Mouse (Mus musculus): ENCODE results near the gene Supv3l1. TPM values are rescaled to one million over a fixed set of nuclear protein-coding genes. Genes with fewer than 3 reads are reported as not detected.
A peak's percentile ranks its signal among the peaks of the same experiment; 100 is the strongest.

Supv3l1 gene
- polyA plus RNA-seq, 1 experiment = 40.6 TPM

GRCm38 (mm10) chr10:62411431-62412410, 37.8 kb downstream of the Supv3l1 start:
- Histone ChIP-seq H3K4me1 (ENCODE audit: control insufficient read depth, insufficient read depth, low read length) (no peaks in the 10 kb centered on the region), H3K27ac (ENCODE audit: insufficient read depth, low read length) (no peak overlapping the region), H3K4me3 (ENCODE audit: low read depth, low read length) (no peak overlapping the region), H3K9me3 (replicated peaks; ENCODE audit: control insufficient read depth, insufficient read depth, low read length, poor library complexity, severe bottlenecking) (no peaks in the 10 kb centered on the region), H3K27me3 (ENCODE audit: control insufficient read depth, insufficient read depth, low read length, poor library complexity, severe bottlenecking) (no peaks in the 10 kb centered on the region), H3K36me3 (ENCODE audit: control insufficient read depth, insufficient read depth, low read length, poor library complexity, severe bottlenecking) (no peaks in the 10 kb centered on the region), H3K9ac (ENCODE audit: low read depth, poor library complexity, severe bottlenecking) (no peak overlapping the region)
- TF ChIP-seq POLR2A (IDR thresholded peaks at IDR 0.05; ENCODE audit: insufficient read depth, low read length) (no peak), EP300 (IDR thresholded peaks at IDR 0.05; ENCODE audit: insufficient read depth, low read depth, low read length) (no peak), CTCF (IDR thresholded peaks at IDR 0.05; ENCODE audit: low read depth, low read length) (no peak)

GRCm38 (mm10) chr10:62410943-62411342, 38.6 kb downstream of the Supv3l1 start:
- Histone ChIP-seq H3K4me1 (ENCODE audit: control insufficient read depth, insufficient read depth, low read length) (no peaks in the 10 kb centered on the region), H3K27ac (ENCODE audit: insufficient read depth, low read length) (no peak overlapping the region), H3K9ac (ENCODE audit: low read depth, poor library complexity, severe bottlenecking) (no peak overlapping the region), H3K4me3 (ENCODE audit: low read depth, low read length) (no peak overlapping the region), H3K9me3 (replicated peaks; ENCODE audit: control insufficient read depth, insufficient read depth, low read length, poor library complexity, severe bottlenecking) (no peaks in the 10 kb centered on the region), H3K27me3 (ENCODE audit: control insufficient read depth, insufficient read depth, low read length, poor library complexity, severe bottlenecking) (no peaks in the 10 kb centered on the region), H3K36me3 (ENCODE audit: control insufficient read depth, insufficient read depth, low read length, poor library complexity, severe bottlenecking) (no peaks in the 10 kb centered on the region)
- TF ChIP-seq CTCF (IDR thresholded peaks at IDR 0.05; ENCODE audit: low read depth, low read length) (peak; percentile 96), EP300 (IDR thresholded peaks at IDR 0.05; ENCODE audit: insufficient read depth, low read depth, low read length) (no peak)

- H3K36me3 ChIP-seq (ENCODE audit: control insufficient read depth, insufficient read depth, low read length, poor library complexity, severe bottlenecking) = no peaks in the 10 kb centered on the region
- TF ChIP-seq EP300 (IDR thresholded peaks at IDR 0.05; ENCODE audit: insufficient read depth, low read depth, low read length) (0 out of 2 replicates have a peak, but pooled peaks have one; percentile 5), CTCF (IDR thresholded peaks at IDR 0.05; ENCODE audit: low read depth, low read length) (no peak)
- no peak overlapping the region for H3K27ac ChIP-seq (ENCODE audit: insufficient read depth, low read length)
- peak overlapping the region; percentile 11; the same call in 1 of the 2 replicates for H3K4me3 ChIP-seq (ENCODE audit: low read depth, low read length)
- no peaks in the 10 kb centered on the region for H3K27me3 ChIP-seq (ENCODE audit: control insufficient read depth, insufficient read depth, low read length, poor library complexity, severe bottlenecking)
- no peaks in the 10 kb centered on the region for H3K9me3 ChIP-seq (replicated peaks; ENCODE audit: control insufficient read depth, insufficient read depth, low read length, poor library complexity, severe bottlenecking)
- no peak overlapping the region for H3K9ac ChIP-seq (ENCODE audit: low read depth, poor library complexity, severe bottlenecking)
- no peaks in the 10 kb centered on the region for H3K4me1 ChIP-seq (ENCODE audit: control insufficient read depth, insufficient read depth, low read length)
Measured at GRCm38 (mm10) chr10:62404901-62405300, 44.6 kb downstream of the Supv3l1 start.

- H3K4me1 ChIP-seq (ENCODE audit: control insufficient read depth, insufficient read depth, low read length) = no peaks in the 10 kb centered on the region
- TF ChIP-seq EP300 (IDR thresholded peaks at IDR 0.05; ENCODE audit: insufficient read depth, low read depth, low read length) = no peak
- no peak for TF ChIP-seq POLR2A (IDR thresholded peaks at IDR 0.05; ENCODE audit: insufficient read depth, low read length)
- no peak for TF ChIP-seq CTCF (IDR thresholded peaks at IDR 0.05; ENCODE audit: low read depth, low read length)
- no peaks in the 10 kb centered on the region for H3K36me3 ChIP-seq (ENCODE audit: control insufficient read depth, insufficient read depth, low read length, poor library complexity, severe bottlenecking)
Measured at GRCm38 (mm10) chr10:62401641-62402111, 47.9 kb downstream of the Supv3l1 start.

DNA sequence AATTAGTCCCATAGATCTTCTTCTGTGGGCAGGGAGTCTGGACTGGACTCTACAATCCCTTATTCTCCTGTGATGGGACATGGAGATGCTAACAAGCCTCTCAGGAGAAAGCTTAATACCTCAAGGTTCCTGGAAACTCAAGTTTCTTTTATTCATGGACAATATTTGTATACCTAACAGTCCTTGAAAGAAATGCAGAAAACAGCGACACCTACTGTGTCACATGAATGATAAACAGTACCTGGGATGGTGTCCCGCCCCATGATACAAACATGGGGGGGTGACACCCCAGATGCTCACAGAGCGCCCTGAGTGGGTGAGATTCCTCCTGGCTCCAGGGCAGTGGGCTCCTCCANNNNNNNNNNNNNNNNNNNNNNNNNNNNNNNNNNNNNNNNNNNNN, 66.5 kb downstream of the Supv3l1 start:
- Histone ChIP-seq H3K36me3 (ENCODE audit: control insufficient read depth, insufficient read depth, low read length, poor library complexity, severe bottlenecking) (no peaks in the 10 kb centered on the region), H3K27ac (ENCODE audit: insufficient read depth, low read length) (no peak overlapping the region), H3K9ac (ENCODE audit: low read depth, poor library complexity, severe bottlenecking) (no peak overlapping the region), H3K9me3 (replicated peaks; ENCODE audit: control insufficient read depth, insufficient read depth, low read length, poor library complexity, severe bottlenecking) (no peaks in the 10 kb centered on the region), H3K4me3 (ENCODE audit: low read depth, low read length) (no peak overlapping the region), H3K27me3 (ENCODE audit: control insufficient read depth, insufficient read depth, low read length, poor library complexity, severe bottlenecking) (no peaks in the 10 kb centered on the region), H3K4me1 (ENCODE audit: control insufficient read depth, insufficient read depth, low read length) (no peaks in the 10 kb centered on the region)
- TF ChIP-seq POLR2A (IDR thresholded peaks at IDR 0.05; ENCODE audit: insufficient read depth, low read length) (no peak), CTCF (IDR thresholded peaks at IDR 0.05; ENCODE audit: low read depth, low read length) (no peak), EP300 (IDR thresholded peaks at IDR 0.05; ENCODE audit: insufficient read depth, low read depth, low read length) (no peak)

More at GRCm38 (mm10) chr10:62401641-62402111, 47.9 kb downstream of the Supv3l1 start:
- no peaks in the 10 kb centered on the region for H3K9me3 ChIP-seq (replicated peaks; ENCODE audit: control insufficient read depth, insufficient read depth, low read length, poor library complexity, severe bottlenecking)
- no peak overlapping the region for H3K27ac ChIP-seq (ENCODE audit: insufficient read depth, low read length)
- H3K27me3 ChIP-seq (ENCODE audit: control insufficient read depth, insufficient read depth, low read length, poor library complexity, severe bottlenecking) = no peaks in the 10 kb centered on the region
- H3K4me3 ChIP-seq (ENCODE audit: low read depth, low read length) = 0 out of 2 replicates have a peak overlapping the region, but pooled peaks have one; percentile 13
- H3K9ac ChIP-seq (ENCODE audit: low read depth, poor library complexity, severe bottlenecking) = no peak overlapping the region

- H3K36me3 ChIP-seq (ENCODE audit: control insufficient read depth, insufficient read depth, low read length, poor library complexity, severe bottlenecking) = no peaks in the 10 kb centered on the region
- H3K27ac ChIP-seq (ENCODE audit: insufficient read depth, low read length) = no peak overlapping the region
- TF ChIP-seq CTCF (IDR thresholded peaks at IDR 0.05; ENCODE audit: low read depth, low read length) = no peak
- no peak for TF ChIP-seq POLR2A (IDR thresholded peaks at IDR 0.05; ENCODE audit: insufficient read depth, low read length)
- no peak for TF ChIP-seq EP300 (IDR thresholded peaks at IDR 0.05; ENCODE audit: insufficient read depth, low read depth, low read length)
- H3K4me1 ChIP-seq (ENCODE audit: control insufficient read depth, insufficient read depth, low read length) = no peaks in the 10 kb centered on the region
- H3K27me3 ChIP-seq (ENCODE audit: control insufficient read depth, insufficient read depth, low read length, poor library complexity, severe bottlenecking) = no peaks in the 10 kb centered on the region
- H3K4me3 ChIP-seq (ENCODE audit: low read depth, low read length) = no peak overlapping the region
- H3K9ac ChIP-seq (ENCODE audit: low read depth, poor library complexity, severe bottlenecking) = no peak overlapping the region
- H3K9me3 ChIP-seq (replicated peaks; ENCODE audit: control insufficient read depth, insufficient read depth, low read length, poor library complexity, severe bottlenecking) = no peaks in the 10 kb centered on the region
Measured at GRCm38 (mm10) chr10:62380936-62381335, 68.6 kb downstream of the Supv3l1 start.
